Mouse (Mus musculus): ENCODE measurements around the gene Gm20431.

The Gm20431 gene

DNA sequence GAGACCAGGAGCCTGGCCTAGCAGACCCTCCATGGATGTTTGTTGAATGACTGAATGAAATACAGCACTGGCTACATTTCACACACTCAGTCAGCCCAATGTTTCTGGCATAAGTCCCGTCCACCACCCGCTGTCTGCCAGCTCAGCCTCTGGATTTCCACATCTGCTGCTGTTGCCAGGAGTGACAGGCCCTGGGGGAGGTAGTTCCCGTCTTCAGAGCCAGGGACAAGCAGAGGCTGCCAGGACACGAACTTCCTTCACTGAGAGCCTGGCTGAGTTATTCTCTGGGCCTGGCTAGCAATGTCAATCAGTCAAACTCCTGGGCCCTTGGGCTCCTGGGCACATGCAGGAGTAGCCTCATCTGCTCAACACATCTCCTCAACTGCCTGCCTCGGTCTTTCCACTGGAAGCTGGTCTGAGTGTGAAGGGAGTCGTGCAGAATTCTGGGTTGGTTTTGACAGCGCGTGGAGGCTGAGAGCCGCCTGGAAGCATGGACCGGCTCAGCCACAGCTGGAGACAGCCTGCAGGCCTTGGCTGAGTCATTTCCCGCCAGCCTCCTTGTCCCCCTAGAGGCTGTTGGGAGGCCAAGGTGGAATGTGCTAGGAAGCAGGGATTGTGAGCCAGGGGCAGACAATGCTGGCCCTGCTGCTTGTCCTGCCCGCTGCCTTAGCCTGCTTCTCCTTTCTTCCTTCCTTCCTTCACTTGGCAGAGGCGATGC, 91.2 kb downstream of the Gm20431 start:
- no peak for DNase-seq (ENCODE audit: low spot score)

DNA sequence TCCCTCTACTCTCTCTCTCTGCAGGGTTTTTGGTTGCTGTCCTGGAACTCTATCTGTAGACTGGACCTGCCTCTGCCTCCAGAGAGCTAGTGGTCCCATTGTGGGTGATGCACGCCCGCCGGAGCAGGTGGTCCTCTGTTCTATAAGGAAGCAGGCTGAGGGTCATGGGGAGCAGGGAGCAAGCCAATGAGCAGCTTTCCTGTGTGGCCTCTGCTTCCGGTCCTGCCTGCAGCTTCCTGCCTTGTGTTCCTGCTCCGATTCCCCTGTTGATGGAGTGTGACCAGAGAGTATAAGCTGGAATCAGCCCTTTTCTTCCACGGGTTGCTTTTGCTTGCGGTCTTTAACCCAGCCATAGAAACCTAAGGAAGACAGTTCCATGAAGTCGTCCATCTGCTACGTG, 93.2 kb downstream of the Gm20431 start:
- no peak for DNase-seq (ENCODE audit: low spot score)

DNA sequence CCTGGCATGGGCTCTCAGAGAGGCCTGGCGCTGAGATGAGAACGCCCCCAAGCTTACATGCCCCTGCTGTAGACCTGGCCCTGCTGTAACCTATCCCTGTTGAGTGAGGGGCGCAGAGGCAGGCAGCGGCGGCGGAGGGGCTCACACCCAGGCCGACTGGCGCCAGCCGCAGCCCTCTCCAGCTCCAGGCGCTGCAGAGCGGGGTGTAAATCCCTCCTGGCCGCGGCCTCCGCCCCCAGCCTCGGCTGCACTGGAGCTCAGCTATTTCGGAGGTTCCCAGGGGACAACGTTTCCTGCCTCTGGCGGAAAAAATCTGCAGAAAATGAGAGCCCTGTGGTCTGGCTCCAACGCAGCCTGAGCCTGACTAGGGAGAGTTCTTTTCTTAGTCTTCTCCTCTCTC, 95.6 kb downstream of the Gm20431 start:
- no peak for DNase-seq (ENCODE audit: low spot score)

DNA sequence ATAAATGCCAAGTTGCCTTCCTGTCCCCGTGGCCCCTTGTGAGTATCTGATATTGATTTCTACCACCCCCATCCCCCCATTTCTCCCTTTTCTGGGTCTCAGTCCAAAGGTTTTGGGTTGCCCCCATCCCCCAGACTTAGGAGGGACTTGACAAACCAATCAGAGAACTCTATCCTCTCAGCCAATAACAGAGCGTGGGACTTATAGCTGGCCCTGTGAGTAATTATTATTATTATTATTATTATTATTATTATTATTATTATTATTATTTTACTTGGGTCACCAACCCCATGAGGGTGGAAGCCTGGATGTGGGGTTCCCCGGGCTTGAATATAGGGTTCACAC, 96.0 kb downstream of the Gm20431 start:
- DNase-seq (ENCODE audit: low spot score), result no peak

DNA sequence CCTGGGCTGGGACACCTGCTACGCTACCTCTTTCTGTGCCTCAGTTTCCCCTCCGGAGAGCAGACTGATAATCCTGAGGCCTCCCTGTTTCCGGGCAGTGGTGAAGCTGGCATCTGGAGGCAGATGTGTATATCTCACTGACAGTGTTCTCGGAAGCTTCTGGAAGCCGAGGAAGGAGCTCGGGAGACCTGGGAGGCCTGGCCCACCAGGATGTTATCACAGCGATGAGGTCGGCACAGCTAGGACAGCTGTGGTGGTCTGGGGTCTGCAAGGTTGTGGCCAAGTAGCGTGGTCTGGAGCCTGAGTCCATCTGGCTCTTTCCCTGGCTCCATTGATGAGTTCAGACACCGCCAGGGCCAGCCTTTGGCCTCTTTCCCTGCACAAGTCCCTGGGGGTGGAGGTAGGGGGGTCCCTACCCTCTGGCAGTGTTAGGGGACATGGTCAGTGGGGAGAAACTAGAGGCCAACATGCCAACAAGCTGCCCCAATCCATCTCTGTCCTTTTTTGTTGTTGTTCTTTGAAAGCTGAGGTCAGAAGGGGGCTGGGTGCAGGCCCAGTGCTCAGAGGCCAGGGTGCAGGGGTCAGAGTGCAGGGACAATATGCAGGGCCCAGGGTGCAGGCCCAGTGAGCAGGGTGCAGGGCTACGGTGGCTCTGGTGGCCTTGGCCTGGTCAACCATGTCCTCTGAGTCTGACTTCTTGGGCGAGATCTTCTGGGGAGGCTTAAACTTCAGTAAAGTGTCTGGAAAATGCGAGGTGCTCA, 96.6 kb downstream of the Gm20431 start:
- no peak for DNase-seq (ENCODE audit: low spot score)

DNA sequence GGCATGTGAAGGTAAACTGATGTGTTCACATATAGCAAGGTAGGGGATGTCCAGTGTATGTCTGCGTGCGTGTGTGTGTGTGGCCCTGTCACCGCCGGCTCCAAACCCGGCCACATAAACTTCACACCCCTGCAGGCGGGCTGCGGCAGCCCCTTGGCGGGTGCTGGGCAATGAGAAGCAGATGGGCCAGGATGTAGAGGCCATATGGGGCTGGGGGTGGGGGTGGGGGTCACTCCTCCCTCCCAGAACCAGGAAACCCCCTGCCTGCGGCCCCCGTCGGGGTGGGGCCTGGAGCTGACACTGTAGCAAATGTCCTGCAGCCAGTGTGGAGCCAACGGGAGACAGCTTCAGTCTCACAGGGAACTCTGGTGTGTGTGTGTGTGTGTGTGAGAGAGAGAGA, 97.6 kb downstream of the Gm20431 start:
- no peak for DNase-seq (ENCODE audit: low spot score)

DNA sequence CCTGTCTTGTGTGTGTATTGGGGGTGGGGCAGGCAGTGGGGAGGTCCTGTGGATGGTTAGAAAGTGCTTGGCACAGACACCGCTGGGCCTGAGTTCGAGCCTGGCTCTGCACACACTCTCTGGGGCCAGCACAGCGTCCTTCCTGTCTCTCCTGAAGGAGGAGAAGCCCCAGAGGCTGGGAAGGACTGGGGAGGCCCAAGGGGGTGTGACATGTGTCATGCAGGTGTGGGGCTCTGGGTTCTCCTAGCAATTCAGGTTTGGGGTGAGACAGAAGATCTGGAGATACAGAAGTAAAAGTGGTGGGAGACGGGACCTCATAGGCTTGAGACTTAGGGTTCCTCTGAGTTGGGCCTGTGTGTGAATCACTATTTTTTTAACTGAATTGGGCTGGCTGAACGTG, 98.3 kb downstream of the Gm20431 start:
- DNase-seq (ENCODE audit: low spot score), result no peak

DNA sequence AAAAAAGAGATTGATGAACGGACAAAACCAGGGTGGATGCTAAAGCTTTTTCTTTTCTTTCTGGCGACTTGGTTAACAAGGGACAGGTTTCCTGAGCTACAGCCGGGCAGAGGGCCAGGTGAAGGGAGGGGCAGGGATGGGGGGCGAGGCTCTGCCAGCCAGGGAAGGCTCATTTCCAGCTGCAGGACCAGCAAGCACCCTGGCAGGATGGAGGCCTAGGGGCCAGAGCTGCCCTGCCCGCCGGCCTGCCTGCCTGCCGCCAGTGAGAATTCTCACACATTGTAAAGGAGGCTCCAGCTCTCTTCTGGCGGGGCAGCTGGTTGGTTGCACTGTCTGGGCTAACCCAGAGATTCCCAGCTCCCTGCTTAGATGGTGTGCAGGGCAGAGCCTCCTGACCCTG, 99.2 kb downstream of the Gm20431 start:
- no peak for DNase-seq (ENCODE audit: low spot score)

DNA sequence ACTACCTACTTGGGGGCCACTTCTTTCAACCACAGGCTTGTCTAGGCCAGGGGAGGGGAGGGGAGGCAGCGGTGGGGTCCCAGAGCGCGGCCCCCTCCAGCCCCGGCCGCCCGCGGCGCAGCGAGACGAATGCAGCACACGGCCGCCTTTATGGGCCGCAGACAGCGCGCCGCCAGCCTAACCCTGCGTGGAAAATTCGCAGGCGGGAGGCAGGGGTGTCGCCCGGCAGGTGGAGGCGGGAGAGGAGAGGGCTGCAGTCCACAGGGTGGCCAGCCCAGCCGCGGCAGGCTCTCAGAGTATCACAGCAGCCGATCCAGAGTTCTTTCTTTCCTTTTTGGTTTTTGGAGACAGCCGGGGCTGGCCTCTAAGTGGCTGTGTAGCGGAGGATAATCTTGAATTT, 101.9 kb downstream of the Gm20431 start:
- DNase-seq (ENCODE audit: low spot score), result no peak

All from layer of hippocampus, adult 9-10 months (tissue).